22 mouse cellular contexts compared by ENCODE assay signal in genomic region chr7:135084069-135084468, GRCm38 (mm10).
DNase-seq lines count a peak whose midpoint lies in the region; ATAC-seq lines count a peak whose summit lies in the region.
"Had no signal": no experiment of that assay in that cellular context is flagged by ENCODE, and none has a peak within 500 bp of the region (broad histone marks: within the 10 kb centered on the region; RNA-seq: fewer than 3 reads in every experiment).

No protein-coding gene starts in this region.

- 18% methylated on average over 7 of the region's 7 CpGs for WGBS in heart, embryonic 14.5 days

- no peak for ATAC-seq in heart, embryonic 14.5 days (ENCODE audit: insufficient number of reproducible peaks, insufficient read depth, low FRiP score, low read depth)
- ATAC-seq in activated CD4-positive, CD25-positive, alpha-beta regulatory T cell, adult 4 months, result no peak
- ATAC-seq: forebrain, embryonic 13.5 days; inflammation-experienced regulatory T-cells, adult 6 months; midbrain, embryonic 13.5 days had no signal

- no peaks in the 10 kb centered on the region for H3K27me3 ChIP-seq in heart, embryonic 14.5 days (ENCODE audit: control insufficient read depth, insufficient read depth, low read length)
- H3K27me3 ChIP-seq: forebrain, embryonic 13.5 days; midbrain, embryonic 13.5 days; neural tube, embryonic 13.5 days; stomach, embryonic 15.5 days had no signal

- H3K4me1 ChIP-seq in heart, embryonic 14.5 days (ENCODE audit: control insufficient read depth in 2 of 2, insufficient read depth in 2 of 2, low read length in 2 of 2), result peaks cover 18% of the 10 kb centered on the region in 2 experiments
- H3K4me1 ChIP-seq: forebrain, embryonic 13.5 days; midbrain, embryonic 13.5 days; neural tube, embryonic 13.5 days; stomach, embryonic 15.5 days had no signal

- 0 out of 2 replicates have a peak overlapping the region, but pooled peaks have one; percentile 19 for H3K4me2 ChIP-seq in heart, embryonic 14.5 days (ENCODE audit: low read length)
- H3K4me2 ChIP-seq: forebrain, embryonic 13.5 days; hindbrain, embryonic 14.5 days; midbrain, embryonic 13.5 days; neural tube, embryonic 13.5 days; stomach, embryonic 15.5 days had no signal

- peaks cover 15% of the 10 kb centered on the region; the same call in 1 of the 2 replicates for H3K36me3 ChIP-seq in heart, embryonic 14.5 days (ENCODE audit: control insufficient read depth, insufficient read depth, low read length)
- H3K36me3 ChIP-seq: midbrain, embryonic 13.5 days; neural tube, embryonic 13.5 days; stomach, embryonic 15.5 days had no signal

- H3K4me3 ChIP-seq in heart, embryonic 14.5 days (ENCODE audit: control insufficient read depth in 1 of 2, insufficient read depth in 1 of 2, low read depth in 1 of 2, low read length in 2 of 2), result no peak overlapping the region
- H3K4me3 ChIP-seq: forebrain, embryonic 13.5 days; midbrain, embryonic 13.5 days; neural tube, embryonic 13.5 days; stomach, embryonic 15.5 days had no signal

- 0 out of 2 replicates have a peak overlapping the region, but pooled peaks have one; percentile 8 for H3K9ac ChIP-seq in heart, embryonic 14.5 days (ENCODE audit: low read length)
- H3K9ac ChIP-seq: forebrain, embryonic 13.5 days; hindbrain, embryonic 14.5 days; liver, embryonic 14.5 days; midbrain, embryonic 13.5 days; neural tube, embryonic 13.5 days; stomach, embryonic 15.5 days had no signal

- H3K9me3 ChIP-seq in heart, embryonic 14.5 days (ENCODE audit: control insufficient read depth, low read length), result no peaks in the 10 kb centered on the region
- H3K9me3 ChIP-seq: forebrain, embryonic 13.5 days; midbrain, embryonic 13.5 days; neural tube, embryonic 13.5 days; stomach, embryonic 15.5 days had no signal

- DNase-seq in frontal cortex, postnatal 36 days (ENCODE audit: low spot score in 2 of 2), result peak; percentile 9 to 19
- no peak for DNase-seq in frontal cortex, postnatal 10 days (ENCODE audit: low spot score in 2 of 2)
- DNase-seq in heart, adult 18-20 months, result no peak
- peak; percentile 63 for DNase-seq in brain, adult 2 months (ENCODE audit: low read depth, low spot score)
- DNase-seq in cerebellum, adult 8-10 months, result peak; percentile 5
- no peak for DNase-seq in thymus, postnatal 14 days
- DNase-seq: adrenal gland, adult 8-10 months; B cell, adult 2 months; heart, postnatal 10 days; liver; lung, adult 2 months; lung, postnatal 10 days had no signal

- H3K27ac ChIP-seq in heart, embryonic 14.5 days (replicated peaks in 1 of 2; ENCODE audit: control insufficient read depth in 1 of 2, insufficient read depth in 1 of 2, low read depth in 2 of 2, low read length in 2 of 2), result peak overlapping the region; percentile 45 to 58; a peak in 3 of 4 replicates
- H3K27ac ChIP-seq: forebrain, embryonic 13.5 days; hindbrain, embryonic 14.5 days; liver, embryonic 14.5 days; macrophage; midbrain, embryonic 13.5 days; neural tube, embryonic 13.5 days; stomach, embryonic 15.5 days had no signal

Comparison
In these comparisons a context has a peak if more than half of its experiments do, and no peak if none do; other contexts are left out.
1. DNase-seq: peak in frontal cortex, postnatal 36 days (2 of 2), brain, adult 2 months (single experiment) and cerebellum, adult 8-10 months (single experiment); none in frontal cortex, postnatal 10 days (0 of 2), heart, adult 18-20 months (0 of 2) and thymus, postnatal 14 days (single experiment).